Mouse (Mus musculus) urinary bladder, postnatal 14 days (tissue): ENCODE data around the gene Olfr1423.
A peak's percentile ranks its signal among the peaks of the same experiment; 100 is the strongest.
"Not testable (repeated sequence)": the region's sequence is repeated elsewhere in the genome, so short reads cannot be mapped to it uniquely, and the experiment has no call there.

Experiments used
- DNase-seq: peaks from one replicate; pipeline ENCODE4 v3.0.0; 2021; ENCODE audit warnings: low spot score

The Olfr1423 gene

DNA sequence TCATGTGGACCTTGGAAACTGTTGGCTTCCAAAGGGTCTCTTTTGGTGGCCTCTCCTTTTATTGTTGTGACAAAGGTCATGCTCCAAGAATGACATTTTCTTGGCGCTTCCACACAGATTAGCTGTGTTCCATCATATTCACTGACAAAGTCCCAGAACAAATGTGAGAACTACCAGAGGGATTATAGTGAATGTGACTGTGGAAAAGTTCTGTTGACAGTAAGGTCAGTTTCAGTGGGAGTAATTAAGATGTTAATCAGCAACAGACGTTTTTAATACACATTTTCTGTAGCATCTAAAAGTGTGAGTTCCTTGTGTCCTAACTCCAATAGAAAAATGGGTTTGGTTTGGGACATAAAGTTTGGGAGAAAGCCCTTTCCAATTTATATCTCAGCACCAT, at the start of gene Olfr1423:
Gene Olfr1423 (minus strand): TSS at position 101 of the 400 bp plus-strand sequence.
- no peak for DNase-seq

DNA sequence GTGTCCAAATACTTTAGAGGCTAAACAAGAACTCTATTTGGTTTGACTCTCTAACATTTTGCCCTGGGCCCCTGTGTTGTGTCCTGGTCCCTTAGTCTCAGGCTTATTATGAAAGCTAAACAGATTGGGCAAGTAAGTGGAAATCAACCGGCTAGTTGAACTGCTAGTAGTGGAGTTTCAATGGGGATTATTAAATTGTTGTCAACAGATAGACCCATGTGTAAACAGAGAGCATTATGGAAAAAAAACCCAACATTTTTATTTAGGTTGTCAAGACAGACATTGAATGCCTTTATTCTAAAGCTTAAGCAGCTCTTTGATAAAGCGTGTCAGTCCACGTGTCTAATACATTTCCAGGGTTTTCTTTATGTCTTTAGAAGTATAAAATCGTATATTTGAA, 36.5 kb upstream of the Olfr1423 start, which contains the start of gene Olfr1425:
Gene Olfr1425 (minus strand): TSS at position 101 of the 400 bp plus-strand sequence.
- DNase-seq = not testable (repeated sequence)

DNA sequence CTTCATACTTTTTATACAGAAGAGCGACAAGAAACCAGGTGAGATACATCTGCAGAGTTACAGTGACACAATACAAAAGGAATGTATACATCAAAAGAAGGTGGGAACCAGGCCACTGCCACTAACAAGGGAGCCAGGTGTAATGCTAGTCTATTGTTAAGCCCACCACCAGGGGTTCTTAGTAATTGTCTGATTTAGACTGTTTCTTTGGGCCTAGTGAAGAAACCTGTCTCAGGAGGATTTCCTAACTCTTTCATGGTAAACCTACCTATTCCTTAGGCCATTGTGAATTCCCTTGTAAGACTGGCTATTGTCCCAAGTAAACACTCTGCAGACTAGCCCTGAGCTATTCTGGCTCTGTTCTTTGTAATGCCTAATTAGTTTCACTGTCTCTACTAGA, 28.4 kb upstream of the Olfr1423 start:
- not testable (repeated sequence) for DNase-seq

DNA sequence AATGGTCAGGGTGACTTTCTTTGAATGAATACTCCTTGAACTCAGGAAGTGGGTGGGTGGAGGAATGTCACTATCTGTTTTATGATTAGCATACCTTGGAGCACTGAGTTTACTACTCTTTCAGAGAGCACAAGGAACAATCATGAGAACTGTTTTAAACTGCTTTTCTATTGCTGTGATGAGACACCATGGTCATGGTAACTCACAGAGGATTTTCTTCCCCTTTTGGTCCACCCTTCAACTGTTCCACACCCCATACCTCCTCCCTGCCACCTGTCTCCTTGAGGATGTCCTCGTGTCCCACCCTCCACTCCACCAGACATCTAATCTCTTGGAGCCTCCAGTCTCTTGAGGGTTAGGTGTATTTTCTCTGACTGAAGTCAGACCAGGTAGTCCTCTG, 26.7 kb upstream of the Olfr1423 start:
- DNase-seq = not testable (repeated sequence)

DNA sequence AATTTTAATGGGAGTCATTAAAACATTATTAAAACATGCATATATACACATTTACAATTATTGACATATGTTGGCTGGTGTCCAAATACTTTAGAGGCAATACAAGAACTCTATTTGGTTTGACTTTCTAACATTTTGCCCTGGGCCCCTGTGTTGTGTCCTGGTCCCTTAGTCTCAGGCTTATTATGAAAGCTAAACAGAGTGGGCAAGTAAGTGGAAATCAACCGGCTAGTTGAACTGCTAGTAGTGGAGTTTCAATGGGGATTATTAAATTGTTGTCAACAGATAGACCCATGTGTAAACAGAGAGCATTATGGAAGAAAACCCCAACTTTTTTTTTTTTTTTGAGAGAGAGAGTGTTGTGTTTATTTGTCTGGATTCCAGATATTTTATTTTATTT, 21.5 kb upstream of the Olfr1423 start, which contains the start of gene Olfr1424:
Gene Olfr1424 (minus strand): TSS at position 101 of the 400 bp plus-strand sequence.
- DNase-seq = not testable (repeated sequence)

DNA sequence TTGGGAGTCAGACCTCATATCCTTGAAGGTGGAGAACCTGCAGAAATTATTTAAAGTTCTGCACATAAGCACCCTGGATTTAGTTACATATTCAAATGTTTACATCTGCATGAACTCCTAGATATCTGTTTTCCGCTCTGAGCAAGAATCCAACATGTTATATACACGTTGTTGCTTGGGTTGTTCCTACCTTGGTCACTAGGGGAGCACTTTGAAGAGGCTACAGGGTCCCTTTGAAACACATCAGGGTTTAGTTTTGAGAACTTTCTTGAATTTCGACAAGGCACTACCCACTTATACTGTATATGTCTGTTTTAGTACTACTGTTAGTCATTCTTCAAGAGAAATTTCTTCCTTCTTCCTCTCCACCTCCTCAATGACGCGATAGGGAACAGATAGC, 2.0 kb upstream of the Olfr1423 start:
- DNase-seq = no peak

DNA sequence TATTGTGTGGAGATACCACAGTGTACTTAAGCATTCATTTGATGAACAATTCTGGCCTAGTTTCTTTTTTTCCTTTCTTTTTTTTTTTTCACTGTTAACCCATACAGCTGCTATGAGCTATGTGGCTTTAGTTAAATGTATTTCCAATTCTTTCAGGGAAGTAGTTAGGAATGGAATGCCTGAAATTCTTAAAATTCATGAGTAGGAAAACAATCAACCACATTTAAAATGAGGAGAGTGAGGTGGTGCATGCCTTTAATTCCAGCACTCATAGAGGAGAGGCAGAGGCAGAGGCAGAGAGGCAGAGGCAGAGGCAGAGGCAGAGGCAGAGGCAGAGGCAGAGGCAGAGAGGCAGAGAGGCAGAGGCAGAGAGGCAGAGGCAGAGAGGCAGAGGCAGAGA, 3.4 kb downstream of the Olfr1423 start:
- DNase-seq = no peak

DNA sequence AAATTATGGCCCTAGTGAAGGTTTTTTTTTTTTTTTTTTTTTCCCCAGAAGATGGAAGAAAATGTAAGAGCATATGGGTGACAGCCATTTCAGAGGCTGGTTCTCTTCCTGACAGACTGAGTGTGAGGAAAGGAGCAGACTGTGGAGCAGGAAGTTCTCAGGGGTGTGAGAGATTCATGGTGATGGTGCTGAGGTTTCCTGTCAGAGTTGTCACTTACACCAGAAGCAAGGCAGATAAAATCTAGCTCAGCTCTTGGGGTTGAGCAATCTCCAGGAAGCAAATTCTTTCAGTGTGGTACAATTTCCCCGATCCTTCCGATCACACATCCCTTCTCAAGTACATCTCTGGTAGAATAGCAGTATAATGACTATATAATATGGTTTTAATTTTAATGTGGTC, 14.5 kb downstream of the Olfr1423 start:
- DNase-seq = no peak

DNA sequence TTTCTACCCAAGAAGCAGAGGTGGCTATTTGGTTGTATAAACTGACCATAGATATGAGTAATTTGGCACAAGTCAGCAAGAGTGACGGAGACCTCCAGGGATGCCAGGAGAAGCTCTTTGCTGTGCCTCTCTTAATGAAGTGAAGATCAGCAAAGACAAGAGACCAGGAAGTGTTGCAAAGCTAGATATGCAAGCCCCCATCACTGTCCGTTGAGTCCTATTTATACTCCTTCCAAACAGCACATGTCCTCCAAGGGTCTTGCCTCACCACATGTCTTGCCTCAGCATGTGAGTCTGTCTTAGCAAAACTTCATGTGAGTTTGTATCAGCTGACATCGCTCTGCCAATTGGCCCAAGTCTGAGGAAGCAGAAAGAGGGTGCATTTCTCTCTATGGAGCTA, 15.8 kb downstream of the Olfr1423 start:
- no peak for DNase-seq

DNA sequence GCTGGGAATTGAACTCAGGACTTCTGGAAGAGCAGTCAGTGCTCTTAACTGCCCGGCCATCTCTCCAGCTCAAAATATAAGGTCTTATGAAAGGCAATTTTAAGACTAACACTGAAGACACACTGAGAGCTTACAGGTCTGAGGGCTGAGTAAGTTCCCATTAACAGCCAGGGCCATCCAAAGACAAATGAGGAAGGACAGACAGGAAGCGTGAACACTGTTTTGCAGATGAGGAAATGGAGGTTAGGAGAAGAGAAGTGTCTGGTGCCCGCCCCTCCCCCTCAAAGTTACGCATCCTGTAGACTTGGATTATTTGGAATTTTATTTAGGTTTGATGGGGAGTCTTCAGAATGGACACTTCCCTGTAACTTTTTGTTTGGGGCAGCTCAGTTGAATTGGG, 17.0 kb downstream of the Olfr1423 start:
- no peak for DNase-seq

DNA sequence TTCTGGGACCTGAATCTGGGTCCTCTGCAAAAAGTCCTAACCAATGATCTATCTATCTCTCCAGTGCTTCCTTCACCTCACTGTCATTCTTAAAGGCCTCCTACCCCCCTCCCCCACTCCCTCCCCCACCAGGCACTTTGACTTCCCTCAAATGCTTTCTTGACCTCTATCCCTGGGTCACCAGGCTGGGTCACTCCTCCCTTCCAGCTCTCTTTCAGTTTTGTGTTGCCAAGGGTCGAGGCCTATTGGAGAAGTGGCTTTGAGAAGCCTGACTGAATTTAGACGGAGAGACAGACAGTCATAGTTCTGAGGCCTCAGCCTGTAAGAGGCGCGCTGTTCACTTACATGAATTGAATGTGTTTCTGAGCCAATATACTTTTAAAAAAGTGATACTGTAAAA, 24.9 kb downstream of the Olfr1423 start:
- no peak for DNase-seq

DNA sequence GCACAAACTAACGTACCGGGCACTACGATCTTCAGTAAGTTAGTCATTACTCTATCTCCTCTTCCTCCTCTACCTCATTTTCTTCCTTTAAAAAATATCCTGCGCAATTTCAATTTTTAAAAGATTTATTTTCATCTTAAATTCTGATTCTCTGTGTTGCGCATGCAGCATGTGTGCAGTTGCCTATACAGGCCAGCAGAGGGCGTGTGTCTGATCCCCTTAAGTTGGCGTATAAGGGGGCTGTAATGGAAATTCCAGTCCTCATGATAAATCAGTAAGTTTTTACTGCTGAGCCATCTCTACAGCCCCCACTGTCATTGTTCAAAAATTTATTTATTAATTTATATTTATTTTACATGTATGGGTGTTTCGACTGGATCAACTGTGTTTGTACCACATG, 25.4 kb downstream of the Olfr1423 start:
- no peak for DNase-seq

DNA sequence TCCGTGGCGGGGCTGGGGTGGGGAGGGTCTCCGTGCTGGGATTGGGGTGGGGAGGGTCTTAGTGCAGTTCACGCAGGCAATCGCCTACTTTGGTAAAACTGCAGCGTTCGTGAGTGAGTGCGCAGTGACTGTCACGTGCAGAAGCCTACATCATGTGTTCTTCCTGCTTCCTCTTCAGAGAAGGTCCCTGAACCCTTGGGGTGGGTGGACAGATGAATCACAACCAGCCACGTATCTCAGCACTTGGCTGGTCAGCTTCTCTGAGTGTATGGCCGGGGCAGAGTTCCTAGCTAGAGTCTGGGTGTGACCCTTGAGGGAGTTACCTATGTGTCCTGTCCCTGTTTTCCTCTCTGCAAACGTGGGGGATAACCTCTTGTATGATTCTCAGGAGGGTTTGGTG, 27.9 kb downstream of the Olfr1423 start:
- peak; percentile 72 for DNase-seq

DNA sequence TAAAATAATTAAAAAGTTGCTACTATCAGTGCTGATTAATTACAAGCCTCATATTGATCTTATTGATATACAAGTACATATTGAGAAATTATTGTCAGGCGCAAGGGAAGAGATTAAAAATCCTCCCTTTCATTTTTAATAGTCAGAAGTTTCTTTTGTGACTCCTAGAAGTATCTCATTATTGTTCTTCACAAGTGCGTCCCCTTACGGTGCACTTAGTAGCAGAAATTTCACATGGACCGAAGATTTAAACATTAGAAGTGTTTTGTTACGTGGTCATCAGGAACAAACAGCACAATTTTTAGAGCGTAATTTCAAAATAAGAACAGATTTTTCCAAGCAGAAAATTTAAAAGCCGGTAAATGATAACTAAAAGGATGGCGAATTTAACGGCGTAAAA, 28.5 kb downstream of the Olfr1423 start:
- DNase-seq = no peak

DNA sequence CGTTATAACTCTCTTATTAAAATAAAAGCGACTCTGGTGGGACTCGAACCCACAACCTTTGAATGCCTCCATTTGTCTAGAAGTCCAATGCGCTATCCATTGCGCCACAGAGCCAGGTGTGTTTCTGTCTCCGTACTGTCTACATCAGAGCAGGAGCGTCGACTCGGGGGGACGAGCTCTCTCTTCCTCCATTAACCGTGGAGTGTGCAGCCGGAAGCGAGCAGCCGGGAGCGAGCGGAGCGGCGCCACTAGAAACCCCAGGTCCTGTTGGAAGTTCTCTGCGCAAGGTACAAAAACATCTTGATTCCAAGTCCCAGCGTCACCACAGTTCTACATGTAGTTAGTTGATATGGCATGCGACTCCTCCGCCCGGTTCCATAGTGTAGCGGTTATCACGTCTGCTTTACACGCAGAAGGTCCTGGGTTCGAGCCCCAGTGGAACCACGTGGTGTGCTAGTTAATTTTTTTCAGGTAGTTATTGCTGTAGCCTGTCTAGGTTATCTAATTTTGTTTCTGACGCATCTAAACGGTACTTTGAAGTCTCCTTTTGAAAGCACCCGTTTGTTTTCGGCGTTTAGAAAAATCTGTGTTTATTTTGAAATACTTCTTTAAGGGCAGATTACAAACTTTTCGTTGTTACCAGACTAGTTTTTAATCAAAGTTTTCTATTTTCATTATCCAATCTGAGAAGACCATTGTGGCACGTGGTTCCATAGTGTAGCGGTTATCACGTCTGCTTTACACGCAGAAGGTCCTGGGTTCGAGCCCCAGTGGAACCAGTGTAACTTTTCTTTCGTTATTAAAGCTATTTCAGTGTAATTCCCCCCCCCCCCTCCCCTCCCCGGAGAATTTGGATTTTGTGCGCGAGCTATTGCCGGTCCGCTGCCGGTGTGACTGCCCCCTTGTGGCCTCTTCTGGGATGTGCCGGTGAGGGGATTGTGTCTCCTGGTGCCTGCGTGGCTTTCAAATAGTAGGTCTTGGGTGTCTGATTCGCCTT, 29.3 kb downstream of the Olfr1423 start:
- DNase-seq = peak; percentile 91

DNA sequence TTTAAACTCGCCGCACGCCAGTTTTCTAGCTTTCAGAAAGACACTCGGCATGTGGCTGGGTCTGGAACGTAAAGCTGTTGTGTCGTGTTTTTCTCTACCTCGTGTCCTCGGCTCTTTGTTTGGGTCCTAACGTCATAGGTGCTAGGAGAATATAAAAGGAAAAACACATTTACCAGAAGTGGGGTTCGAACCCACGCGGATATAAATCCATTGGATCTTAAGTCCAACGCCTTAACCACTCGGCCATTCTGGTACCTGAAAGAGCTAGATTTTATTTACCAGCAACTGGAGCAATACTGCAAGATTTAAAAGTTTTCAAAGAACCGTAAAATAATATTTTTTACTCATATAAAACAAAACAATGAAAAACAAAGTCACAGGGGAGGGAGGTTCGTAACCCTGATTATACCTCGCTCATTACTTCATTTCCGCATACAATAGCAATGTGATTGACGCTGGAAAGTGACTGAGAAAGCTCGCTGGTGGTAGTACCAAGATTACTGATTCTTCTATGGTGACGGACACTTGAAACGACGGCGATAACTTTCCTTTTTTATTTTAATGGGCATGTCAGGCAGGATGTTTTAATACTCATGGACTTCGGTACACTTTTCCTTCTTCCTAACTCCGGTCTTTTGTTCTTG, 30.1 kb downstream of the Olfr1423 start:
- DNase-seq = peak; percentile 74

DNA sequence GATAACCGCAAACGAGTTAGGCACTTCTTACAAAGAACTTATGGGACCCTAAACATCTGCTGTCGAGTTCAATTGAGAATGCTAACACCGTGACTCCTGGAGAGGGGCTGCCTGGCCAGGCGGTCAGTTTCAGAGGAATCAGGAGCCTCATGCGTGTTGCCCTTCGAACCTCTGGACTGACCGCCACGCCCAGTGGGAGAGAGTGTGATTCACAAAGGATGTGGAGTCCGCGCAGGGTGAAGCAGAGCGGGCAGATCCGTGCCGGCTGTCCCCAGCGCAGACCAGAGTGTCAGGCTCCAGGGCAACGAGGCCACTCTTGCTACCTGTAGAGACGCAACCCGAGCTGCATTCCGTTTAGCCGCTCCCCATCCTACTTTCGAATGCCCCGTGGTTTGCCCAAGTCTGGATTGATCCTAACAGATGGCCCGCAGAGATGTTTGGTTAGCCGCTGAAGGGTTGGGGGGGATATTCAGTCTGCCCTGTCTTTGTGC, 30.8 kb downstream of the Olfr1423 start:
- peak; percentile 74 for DNase-seq

DNA sequence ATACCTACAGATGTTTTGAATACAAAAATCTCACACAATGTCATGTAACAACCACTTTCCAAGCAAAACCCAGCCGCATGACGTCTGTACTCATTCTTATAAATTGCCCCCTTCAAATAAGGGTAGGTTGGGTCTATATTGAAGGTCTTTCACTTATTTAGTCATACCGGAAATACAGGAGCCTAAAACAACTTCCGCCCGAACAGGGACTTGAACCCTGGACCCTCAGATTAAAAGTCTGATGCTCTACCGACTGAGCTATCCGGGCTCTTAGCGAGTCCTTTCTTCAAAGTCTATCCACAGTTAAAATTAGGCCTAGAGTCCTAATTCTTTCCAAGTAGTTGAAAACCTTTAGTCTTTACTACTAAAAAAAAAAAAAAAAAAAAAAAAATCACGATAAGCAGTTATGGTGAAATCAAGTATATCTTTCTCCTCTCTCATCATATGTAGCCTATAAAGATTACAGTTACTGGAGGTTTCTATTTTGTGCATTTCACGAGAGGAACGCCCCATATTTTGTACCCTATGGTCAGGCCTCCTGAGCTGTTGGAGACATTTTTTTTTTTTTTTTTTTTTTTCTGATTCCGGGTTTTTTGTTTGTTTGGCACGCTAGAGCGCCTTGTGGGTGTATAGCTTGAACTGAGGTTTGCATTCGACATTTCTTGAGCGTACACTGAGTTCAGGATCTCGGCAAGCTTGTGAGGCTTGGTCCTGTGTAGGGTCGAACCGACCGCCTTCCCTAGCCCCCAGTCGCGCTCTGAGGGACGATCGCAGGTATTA, 31.4 kb downstream of the Olfr1423 start:
- DNase-seq = peak; percentile 72

DNA sequence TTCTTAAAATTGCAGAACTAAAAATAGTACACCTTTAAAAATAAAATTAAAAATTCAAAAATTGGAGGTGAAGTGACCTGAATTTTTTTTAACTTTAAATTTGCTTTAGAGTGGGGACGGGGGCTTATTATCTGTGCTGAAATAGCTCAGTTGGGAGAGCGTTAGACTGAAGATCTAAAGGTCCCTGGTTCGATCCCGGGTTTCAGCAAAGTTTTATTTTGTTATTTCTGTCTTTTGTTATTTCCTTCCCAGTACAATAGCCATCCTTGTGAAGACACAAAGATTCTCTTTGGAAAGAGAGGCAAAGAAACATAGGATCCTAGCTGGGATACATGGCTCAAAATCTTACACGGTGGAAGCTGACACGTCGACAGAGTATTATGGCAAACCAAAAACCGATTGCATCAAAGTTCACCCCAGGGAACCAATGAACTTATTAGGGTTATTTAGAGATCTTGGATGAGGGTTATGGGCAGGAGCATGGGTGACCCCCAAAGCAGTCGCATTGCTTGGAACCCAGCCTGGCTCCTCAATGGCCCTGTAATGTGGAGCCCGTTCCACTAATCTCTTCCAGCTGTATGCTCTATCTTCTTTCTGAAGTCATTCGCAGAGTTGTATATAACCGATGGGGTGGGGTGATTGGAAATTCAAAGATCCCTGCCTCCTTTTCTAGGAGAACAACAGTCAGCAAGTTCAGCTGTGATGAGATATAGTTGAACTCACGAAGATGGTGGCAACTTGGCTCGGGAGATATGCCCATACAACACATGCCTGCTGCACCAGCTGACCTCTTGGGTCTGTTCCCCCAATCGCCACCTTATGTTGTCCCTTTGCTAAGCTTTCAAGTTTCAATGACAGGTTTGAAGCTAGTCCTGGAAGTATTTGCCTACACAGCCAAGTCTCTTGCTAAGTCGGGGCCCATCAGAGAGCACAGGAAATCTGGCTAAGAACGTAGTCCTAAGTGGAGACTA, 32.4 kb downstream of the Olfr1423 start:
- DNase-seq = no peak

DNA sequence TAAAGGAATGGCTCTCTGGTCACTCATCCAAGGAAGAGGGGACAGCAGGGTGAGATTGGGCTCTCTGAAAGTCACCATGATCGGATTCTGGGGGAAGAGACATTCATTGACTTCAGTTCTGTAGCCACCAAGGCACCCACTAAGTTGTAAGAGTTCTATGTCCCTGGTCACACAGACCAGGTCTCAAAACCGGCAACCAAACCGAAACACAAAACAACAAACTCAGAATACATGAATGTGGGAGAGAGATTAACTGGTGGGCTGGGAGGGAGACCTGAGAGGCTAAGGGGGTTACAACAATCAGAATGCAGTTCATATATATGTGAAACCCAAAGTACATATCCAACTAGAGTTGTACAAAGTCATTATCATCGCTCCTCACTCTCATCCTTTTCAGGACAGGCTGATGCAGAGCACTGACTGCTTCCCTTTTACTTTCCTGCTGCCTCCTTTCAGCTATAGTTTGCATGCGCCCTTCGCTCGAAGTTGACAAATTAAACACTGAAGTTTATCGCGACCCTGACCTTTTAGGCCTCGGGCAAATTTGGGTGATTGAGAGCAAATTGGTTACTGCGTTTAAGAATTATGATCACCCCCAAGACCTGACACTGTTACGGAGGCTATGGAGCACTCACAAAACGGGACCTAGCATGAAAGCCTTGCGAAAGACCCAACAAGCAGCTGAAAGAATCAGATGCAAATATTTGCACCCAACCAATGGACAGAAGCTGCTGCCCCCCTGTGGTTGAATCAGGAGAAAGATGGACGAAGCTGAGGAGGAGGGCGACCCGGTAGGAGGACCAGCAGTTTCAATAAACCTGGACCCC, 33.8 kb downstream of the Olfr1423 start:
- peak; percentile 52 for DNase-seq
